26 mouse cellular contexts compared by ENCODE assay signal in the genomic region with DNA sequence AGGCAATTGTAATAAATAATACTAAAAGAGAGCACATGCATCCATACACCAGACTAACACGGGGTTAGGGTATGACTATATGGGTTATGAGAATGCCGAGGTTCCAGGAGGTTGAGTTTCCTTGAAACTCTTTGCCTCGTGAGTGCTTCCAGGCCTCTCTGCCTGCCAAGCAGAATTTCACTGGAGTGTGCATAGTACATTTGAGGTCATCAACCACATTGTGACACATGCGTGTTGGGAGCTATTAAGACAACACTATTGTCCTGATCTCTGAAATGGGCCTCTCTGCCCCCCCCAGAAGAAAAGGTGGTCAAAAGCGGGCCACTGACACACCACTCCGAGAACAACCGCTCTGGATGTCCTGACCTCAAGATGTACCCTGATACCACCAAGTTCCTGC.
"Had no signal": no experiment of that assay in that cellular context is flagged by ENCODE, and none has a peak within 500 bp of the region (broad histone marks: within the 10 kb centered on the region; RNA-seq: fewer than 3 reads in every experiment).

No protein-coding gene starts in this region.

- H3K27me3 ChIP-seq: heart, embryonic 12.5 days; hindbrain, embryonic 12.5 days; intestine, embryonic 15.5 days; limb, embryonic 13.5 days; limb, embryonic 15.5 days; liver, embryonic 12.5 days had no signal

- H3K4me1 ChIP-seq: heart, embryonic 10.5 days; heart, embryonic 12.5 days; hindbrain, embryonic 12.5 days; intestine, embryonic 15.5 days; limb, embryonic 13.5 days; limb, embryonic 15.5 days; liver, embryonic 12.5 days had no signal

- H3K9me3 ChIP-seq: heart, embryonic 10.5 days; heart, embryonic 12.5 days; hindbrain, embryonic 10.5 days; hindbrain, embryonic 12.5 days; intestine, embryonic 15.5 days; limb, embryonic 13.5 days; limb, embryonic 15.5 days; liver, embryonic 12.5 days had no signal

- ATAC-seq: hindbrain, embryonic 16.5 days; inflammation-experienced regulatory T-cells, adult 6 months; intestine, embryonic 15.5 days; intestine, postnatal 0 days; liver, embryonic 12.5 days had no signal

- H3K27ac ChIP-seq: heart, embryonic 10.5 days; hindbrain, embryonic 10.5 days; hindbrain, embryonic 12.5 days; hindbrain, embryonic 14.5 days; intestine, embryonic 15.5 days; kidney, postnatal 0 days; left cerebral cortex, adult 2 months; limb, embryonic 13.5 days; limb, embryonic 15.5 days; liver, embryonic 12.5 days; liver, embryonic 14.5 days had no signal

- H3K4me2 ChIP-seq: heart, embryonic 12.5 days; hindbrain, embryonic 12.5 days; hindbrain, embryonic 14.5 days; intestine, embryonic 15.5 days; limb, embryonic 13.5 days; limb, embryonic 15.5 days; liver, embryonic 12.5 days had no signal

- H3K36me3 ChIP-seq: heart, embryonic 10.5 days; heart, embryonic 12.5 days; hindbrain, embryonic 10.5 days; hindbrain, embryonic 12.5 days; intestine, embryonic 15.5 days; limb, embryonic 13.5 days; limb, embryonic 15.5 days; liver, embryonic 12.5 days had no signal

- H3K4me3 ChIP-seq: heart, embryonic 10.5 days; heart, embryonic 12.5 days; hindbrain, embryonic 10.5 days; hindbrain, embryonic 12.5 days; intestine, embryonic 15.5 days; left cerebral cortex, adult 2 months; limb, embryonic 13.5 days; limb, embryonic 15.5 days; liver, embryonic 12.5 days had no signal

- H3K9ac ChIP-seq: heart, embryonic 12.5 days; hindbrain, embryonic 12.5 days; hindbrain, embryonic 14.5 days; intestine, embryonic 15.5 days; limb, embryonic 13.5 days; limb, embryonic 15.5 days; liver, embryonic 12.5 days; liver, embryonic 14.5 days had no signal

- DNase-seq: gastrocnemius, postnatal 10 days; gastrocnemius, postnatal 25 days; heart, adult 18-20 months; heart, postnatal 10 days; heart, postnatal 4 days; kidney, adult 18-20 months; kidney, adult 8-10 months; kidney, postnatal 14 days; kidney, postnatal 36 days; left cerebral cortex, postnatal 4 days; lung, adult 18-20 months had no signal
